Mouse (Mus musculus) gastrocnemius, postnatal 4 days (tissue): Measurements from ENCODE around the gene Prkaa2. TPM values are rescaled to one million over a fixed set of nuclear protein-coding genes. Genes with fewer than 3 reads are reported as not detected.
"Not testable (repeated sequence)": the region's sequence is repeated elsewhere in the genome, so short reads cannot be mapped to it uniquely, and the experiment has no call there.

Source experiments
- DNase-seq, 2 experiments: peaks; one replicate each; pipeline ENCODE4 v3.0.0; 2021 to 2022; ENCODE audit warnings: low spot score in 2 of 2, mixed read lengths in 2 of 2
- total RNA-seq, 2 experiments: library from RNA; stranded (reverse); gene quantifications; 2 replicates each; pipeline ENCODE4 v1.2.3; 2021

Gene Prkaa2
- total RNA-seq, 2 experiments from 2014 or later: 44.4 to 46.8 TPM

GRCm38 (mm10) chr4:105031104-105031503, 78.6 kb downstream of the Prkaa2 start:
- DNase-seq: no peak

GRCm38 (mm10) chr4:105027278-105027677, 82.4 kb downstream of the Prkaa2 start:
- DNase-seq: no peak

- no peak for DNase-seq
These were observed 93.6 kb downstream of the Prkaa2 start for GRCm38 (mm10) chr4:105016006-105016613.

GRCm38 (mm10) chr4:105015496-105015895, 94.2 kb downstream of the Prkaa2 start:
- DNase-seq: no peak

GRCm38 (mm10) chr4:105013718-105014117, 96.0 kb downstream of the Prkaa2 start:
- no peak for DNase-seq

- DNase-seq: no peak
These were observed 102.2 kb downstream of the Prkaa2 start for GRCm38 (mm10) chr4:105007360-105008018.

GRCm38 (mm10) chr4:105004649-105005048, 105.0 kb downstream of the Prkaa2 start:
- DNase-seq: not testable (repeated sequence)

- DNase-seq: no peak
These were observed 105.6 kb downstream of the Prkaa2 start for GRCm38 (mm10) chr4:105004135-105004534.

GRCm38 (mm10) chr4:105001736-105002135, 108.0 kb downstream of the Prkaa2 start:
- DNase-seq: no peak

- no peak for DNase-seq
These were observed 110.0 kb downstream of the Prkaa2 start for GRCm38 (mm10) chr4:104999702-105000101.

GRCm38 (mm10) chr4:104993140-104993874, 116.4 kb downstream of the Prkaa2 start:
- no peak for DNase-seq

- DNase-seq: no peak
These were observed 117.4 kb downstream of the Prkaa2 start for GRCm38 (mm10) chr4:104992271-104992670.

- no peak for DNase-seq
These were observed 119.0 kb downstream of the Prkaa2 start for GRCm38 (mm10) chr4:104990686-104991085.

- no peak for DNase-seq
These were observed 119.7 kb downstream of the Prkaa2 start for GRCm38 (mm10) chr4:104990016-104990415.

GRCm38 (mm10) chr4:104988709-104989108, 121.0 kb downstream of the Prkaa2 start:
- DNase-seq: no peak

GRCm38 (mm10) chr4:104988102-104988501, 121.6 kb downstream of the Prkaa2 start:
- no peak for DNase-seq

- no peak for DNase-seq
These were observed 122.1 kb downstream of the Prkaa2 start for GRCm38 (mm10) chr4:104987631-104988030.

- DNase-seq: no peak
These were observed 123.6 kb downstream of the Prkaa2 start for GRCm38 (mm10) chr4:104985960-104986632.
